Mouse (Mus musculus) intestine, postnatal 0 days (tissue): Measurements from ENCODE around the gene Dbn1. TPM values are rescaled to one million over a fixed set of nuclear protein-coding genes. Genes with fewer than 3 reads are reported as not detected.
A peak's percentile ranks its signal among the peaks of the same experiment; 100 is the strongest.
"Not testable (repeated sequence)": the region's sequence is repeated elsewhere in the genome, so short reads cannot be mapped to it uniquely, and the experiment has no call there.

ENCODE experiments used
- ATAC-seq: fragments of 200-750 bp; cut with Nextera tagmentation; 2 replicates; pipeline ENCODE4 v1.8.0; 2017; ENCODE audit warnings: mild to moderate bottlenecking, moderate TSS enrichment, moderate library complexity
- H3K27ac ChIP-seq: fragments of 300-500 bp; sonication (generic); 2 replicates; pipeline ENCODE4 v1.5.1; 2014; ENCODE audit warnings: mild to moderate bottlenecking, low read depth, low read length, moderate library complexity
- H3K27me3 ChIP-seq: fragments of 300-500 bp; sonication (generic); replicated peaks from 2 replicates; pipeline ENCODE4 v1.6.1; 2014; ENCODE audit warnings: low read length, mixed read lengths; ENCODE audit not compliant: control insufficient read depth, insufficient read depth
- H3K36me3 ChIP-seq: fragments of 300-500 bp; sonication (generic); 2 replicates; pipeline ENCODE4 v1.6.1; 2014; ENCODE audit warnings: mild to moderate bottlenecking, moderate library complexity; ENCODE audit not compliant: control insufficient read depth, insufficient read depth
- H3K4me1 ChIP-seq: fragments of 300-500 bp; sonication (generic); replicated peaks from 2 replicates; pipeline ENCODE4 v1.6.1; 2014; ENCODE audit warnings: antibody characterized with exemption, low read length, mixed read lengths; ENCODE audit not compliant: control insufficient read depth, insufficient read depth
- H3K4me2 ChIP-seq: fragments of 300-500 bp; sonication (generic); replicated peaks from 2 replicates; pipeline ENCODE4 v1.6.1; 2014; ENCODE audit warnings: low read depth, mild to moderate bottlenecking, moderate library complexity
- H3K4me3 ChIP-seq: fragments of 300-500 bp; sonication (generic); 2 replicates; pipeline ENCODE4 v1.5.1; 2014; ENCODE audit warnings: low read depth, low read length
- H3K9ac ChIP-seq: fragments of 300-500 bp; sonication (generic); 2 replicates; pipeline ENCODE4 v1.6.1; 2014; ENCODE audit warnings: mild to moderate bottlenecking, low read depth, low read length
- H3K9me3 ChIP-seq: fragments of 300-500 bp; sonication (generic); 2 replicates; pipeline ENCODE4 v1.6.1; 2016; ENCODE audit warnings: mixed run types; ENCODE audit not compliant: control insufficient read depth
- CTCF ChIP-seq: sonication (generic); IDR thresholded peaks from 2 replicates; pipeline ENCODE4 v1.5.1; 2016; ENCODE audit warnings: low read depth, mild to moderate bottlenecking, control low read depth, antibody characterized with exemption, moderate library complexity
- WGBS: fragments of 180-500 bp; shearing (Covaris S2); extraction: QIAGEN DNeasy Blood & Tissue Kit; methylation state at CpG from one replicate; pipeline ENCODE4 v1.1.7; 2014; 5-methylcytosine and 5-hydroxymethylcytosine counted together
- polyA plus RNA-seq: library from polyadenylated mRNA; unstranded; fragments of >200 nt; fragmentation: Nextera tagmentation; extraction: Ambion mirVana; gene quantifications from 2 replicates; pipeline ENCODE4 v1.2.1, GENCODE M21; 2015

The Dbn1 gene
- polyA plus RNA-seq, 1 experiment from 2014 or later: 31.3 TPM

GRCm38 (mm10) chr13:55447543-55447943 is 40.4 kb downstream of the Dbn1 start:
- peaks cover 13% of the 10 kb centered on the region for H3K4me1 ChIP-seq
- TF ChIP-seq CTCF: no peak
- peaks cover 25% of the 10 kb centered on the region for H3K36me3 ChIP-seq
- no peak overlapping the region for H3K4me3 ChIP-seq
- no peaks in the 10 kb centered on the region for H3K27me3 ChIP-seq
- H3K4me2 ChIP-seq: no peak overlapping the region
- WGBS: 58% methylated on average over 3 of the region's 3 CpGs
- no peak overlapping the region for H3K27ac ChIP-seq
- no peaks in the 10 kb centered on the region for H3K9me3 ChIP-seq
- ATAC-seq: no peak
- H3K9ac ChIP-seq: no peak overlapping the region

GRCm38 (mm10) chr13:55446483-55447105 is 41.3 kb downstream of the Dbn1 start:
- 48% methylated on average over 6 of the region's 6 CpGs for WGBS
- Histone ChIP-seq H3K9ac (peak overlapping the region; percentile 73; the same call in 1 of the 2 replicates), H3K27ac (no peak overlapping the region), H3K27me3 (no peaks in the 10 kb centered on the region), H3K36me3 (peaks cover 16% of the 10 kb centered on the region), H3K9me3 (no peaks in the 10 kb centered on the region), H3K4me2 (peak overlapping the region; percentile 89), H3K4me3 (no peak overlapping the region), H3K4me1 (peaks cover 13% of the 10 kb centered on the region)
- TF ChIP-seq CTCF: no peak
- ATAC-seq: no peak

- no peak for ATAC-seq
- peak overlapping the region; percentile 95 for H3K27ac ChIP-seq
- H3K27me3 ChIP-seq: no peaks in the 10 kb centered on the region
- under 1% methylated on average over 66 of the region's 66 CpGs for whole genome bisulfite sequencing
- peaks cover 13% of the 10 kb centered on the region for H3K4me1 ChIP-seq
- peak overlapping the region; percentile 89 for H3K4me2 ChIP-seq
- H3K9me3 ChIP-seq: no peaks in the 10 kb centered on the region
- peak overlapping the region; percentile 63 for H3K4me3 ChIP-seq
- H3K9ac ChIP-seq: peak overlapping the region; percentile 73
- H3K36me3 ChIP-seq: peaks cover 5% of the 10 kb centered on the region; the same call in 1 of the 2 replicates
- TF ChIP-seq CTCF: peak; percentile 27; the same call in 1 of the 2 replicates
These were observed 42.4 kb downstream of the Dbn1 start for GRCm38 (mm10) chr13:55445361-55446091.

- Histone ChIP-seq H3K27ac (peak within 1 kb of the TSS; percentile 95), H3K27me3 (no peaks in the 10 kb centered on the region), H3K4me2 (peak within 1 kb of the TSS; percentile 89), H3K4me3 (peak within 1 kb of the TSS; percentile 63), H3K36me3 (no peaks in the 10 kb centered on the region), H3K4me1 (peaks cover 13% of the 10 kb centered on the region), H3K9ac (peak within 1 kb of the TSS; percentile 73), H3K9me3 (no peaks in the 10 kb centered on the region)
- WGBS: under 1% methylated on average over 35 of the region's 35 CpGs
- TF ChIP-seq CTCF: no peak
- ATAC-seq: peak; percentile 96
These were observed 43.0 kb downstream of the Dbn1 start, which contains the start of gene Grk6 for GRCm38 (mm10) chr13:55444937-55445315. Gene Grk6, plus strand, starts transcription at chr13:55445072.

GRCm38 (mm10) chr13:55444286-55444936 is 43.5 kb downstream of the Dbn1 start:
- H3K27ac ChIP-seq: peak overlapping the region; percentile 95
- H3K27me3 ChIP-seq: no peaks in the 10 kb centered on the region
- no peaks in the 10 kb centered on the region for H3K36me3 ChIP-seq
- peaks cover 13% of the 10 kb centered on the region for H3K4me1 ChIP-seq
- peak overlapping the region; percentile 89 for H3K4me2 ChIP-seq
- under 1% methylated on average over 29 of the region's 33 CpGs for WGBS
- ATAC-seq: peak; percentile 58
- no peak for TF ChIP-seq CTCF
- H3K4me3 ChIP-seq: peak overlapping the region; percentile 63
- H3K9ac ChIP-seq: peak overlapping the region; percentile 17; the same call in 1 of the 2 replicates
- H3K9me3 ChIP-seq: no peaks in the 10 kb centered on the region

GRCm38 (mm10) chr13:55443799-55444285 is 44.1 kb downstream of the Dbn1 start:
- TF ChIP-seq CTCF: no peak
- Histone ChIP-seq H3K4me2 (peak overlapping the region; percentile 89), H3K9ac (peak overlapping the region; percentile 17; the same call in 1 of the 2 replicates), H3K4me1 (peaks cover 13% of the 10 kb centered on the region), H3K27me3 (no peaks in the 10 kb centered on the region), H3K36me3 (no peaks in the 10 kb centered on the region), H3K4me3 (peak overlapping the region; percentile 63), H3K9me3 (no peaks in the 10 kb centered on the region), H3K27ac (peak overlapping the region; percentile 95; the same call in 1 of the 2 replicates)
- ATAC-seq: no peak
- 23% methylated on average over 9 of the region's 9 CpGs for WGBS

GRCm38 (mm10) chr13:55437111-55437629 is 50.7 kb downstream of the Dbn1 start:
- not testable (repeated sequence) for H3K4me2 ChIP-seq, H3K9ac ChIP-seq, H3K27ac ChIP-seq, H3K27me3 ChIP-seq, H3K9me3 ChIP-seq, H3K4me1 ChIP-seq, ATAC-seq, H3K4me3 ChIP-seq, H3K36me3 ChIP-seq
- WGBS: 81% methylated on average over 14 of the region's 15 CpGs
